Mouse (Mus musculus): ENCODE measurements at regions not wholly inside any gene's neighbourhood (a gene's known extent, or its start where the extent isn't known, plus 50 kb on each side); places are given as distances from the start of the nearest gene placed in this dataset.

DNA sequence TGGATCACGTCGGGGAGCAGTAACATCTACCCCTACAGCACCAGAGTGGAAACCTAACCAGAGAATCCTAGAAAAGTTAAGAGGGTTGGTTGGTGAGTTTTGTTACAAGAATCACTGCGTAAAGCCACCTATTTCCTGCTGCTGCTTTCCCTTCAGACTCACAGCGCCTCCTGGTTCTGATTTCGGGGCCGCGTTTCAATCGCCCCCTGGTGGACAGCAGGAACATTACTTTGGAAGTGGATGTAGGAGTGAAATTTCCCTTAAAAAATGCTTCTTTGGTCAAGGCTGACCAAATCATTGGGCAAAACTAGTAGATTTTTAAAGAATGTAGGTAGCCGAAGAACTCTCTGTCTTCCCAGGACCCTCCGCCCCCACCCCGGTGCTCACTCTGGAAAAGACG, 606.3 kb upstream of the Gm19410 start:
- TF ChIP-seq EP300 (IDR thresholded peaks at IDR 0.05) = no peak
- peak; percentile 98 for TF ChIP-seq CTCF (IDR thresholded peaks at IDR 0.05)
